Mouse (Mus musculus): Measurements from ENCODE around the gene Abcg8. TPM values are rescaled to one million over a fixed set of nuclear protein-coding genes. Genes with fewer than 3 reads are reported as not detected.

Gene Abcg8
- 0.04 TPM in 1 of 2 replicates, not detected in the other for total RNA-seq (2012; rRNA removed)
- not detected in 2 replicates for total RNA-seq (2014; rRNA removed)
- polyA plus RNA-seq (2012; ENCODE audit: insufficient read length, low read depth) = not detected in 2 replicates

DNA sequence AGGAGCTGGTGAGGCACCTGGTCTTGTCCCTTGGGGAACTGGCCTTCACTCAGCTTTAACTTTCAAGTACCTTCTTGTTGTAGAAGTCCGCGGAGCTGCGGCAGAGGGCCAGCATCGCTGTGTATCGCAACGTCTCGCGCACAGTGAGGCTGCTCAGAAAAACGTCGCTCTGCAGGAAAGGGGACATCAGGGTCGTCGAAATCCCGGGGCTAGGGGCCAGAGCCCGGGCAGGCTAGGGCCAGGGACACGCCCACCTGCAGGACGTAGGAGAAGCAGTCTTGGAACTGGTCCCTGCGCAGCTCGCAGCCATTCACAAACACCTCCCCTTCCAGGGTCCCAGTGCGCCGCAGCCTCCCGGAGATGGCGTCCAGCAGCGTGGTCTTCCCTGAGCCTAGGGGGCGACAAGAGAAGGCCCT, at the start of gene Abcg8:
Abcg8 (plus strand) TSS at position 352 of the 416 bp plus-strand sequence.
- dilution Hi-C loops (cut with MboI; ENCODE audit: extremely low pct_ligation_motif_present, extremely low pct_unique_long_range_greater_than_20kb, low sequenced_read_pairs) (no loop called here), in situ Hi-C loops (cut with MboI; ENCODE audit: low pct_ligation_motif_present, low pct_unique_long_range_greater_than_20kb, low sequenced_read_pairs) (no loop called here)
- H3K4me3 ChIP-seq (replicated peaks in 1 of 3; ENCODE audit: low read depth in 2 of 3, low read length in 2 of 3, poor library complexity in 1 of 3) = no peak within 1 kb of the TSS
- no peak within 1 kb of the TSS for H3K27ac ChIP-seq (ENCODE audit: insufficient read depth, low read depth)
- no peak within 1 kb of the TSS for H3K9ac ChIP-seq (ENCODE audit: insufficient read depth, low read depth)
- TF ChIP-seq ZKSCAN1 (IDR thresholded peaks at IDR 0.05; ENCODE audit: borderline replicate concordance, low read depth, low read length) (no peak), USF2 (conservative IDR thresholded peaks at IDR 0.05; ENCODE audit: low read depth, low read length) (no peak), TCF12 (IDR thresholded peaks at IDR 0.05; ENCODE audit: low read depth, low read length) (no peak), MEF2A (IDR thresholded peaks at IDR 0.05; ENCODE audit: borderline replicate concordance, low read depth, low read length) (no peak), MAFK (IDR thresholded peaks at IDR 0.05; ENCODE audit: insufficient replicate concordance, low read length) (no peak), ELF1 (IDR thresholded peaks at IDR 0.05; ENCODE audit: low read depth, low read length) (no peak), POLR2A (IDR thresholded peaks at IDR 0.05; ENCODE audit: low read depth, low read length) (no peak), UBTF (IDR thresholded peaks at IDR 0.05; ENCODE audit: low read depth, low read length) (no peak), ZC3H11A (IDR thresholded peaks at IDR 0.05; ENCODE audit: low read depth, low read length) (no peak), NELFE (IDR thresholded peaks at IDR 0.05; ENCODE audit: low read depth, low read length) (no peak), USF1 (IDR thresholded peaks at IDR 0.05; ENCODE audit: low read depth, low read length) (no peak), RCOR1 (conservative IDR thresholded peaks at IDR 0.05; ENCODE audit: low read depth, low read length) (no peak), MAZ (IDR thresholded peaks at IDR 0.05; ENCODE audit: low read depth, low read length) (no peak), PAX5 (IDR thresholded peaks at IDR 0.05; ENCODE audit: low read length) (no peak), ETS1 (conservative IDR thresholded peaks at IDR 0.05; ENCODE audit: low read depth, low read length) (no peak)
- H3K79me2 ChIP-seq (replicated peaks; ENCODE audit: control insufficient read depth, extremely low read depth, insufficient read depth, poor library complexity, severe bottlenecking) = no peaks in the 10 kb centered on the region
- H3K36me3 ChIP-seq (replicated peaks in 1 of 2; ENCODE audit: control insufficient read depth in 1 of 2, insufficient read depth in 1 of 2, low read length in 1 of 2) = no peaks in the 10 kb centered on the region
- peaks cover 6 to 16% of the 10 kb centered on the region in 2 experiments; a peak in 2 of 4 replicates for H3K4me1 ChIP-seq (ENCODE audit: control insufficient read depth in 1 of 2, insufficient read depth in 2 of 2)
- no peaks in the 10 kb centered on the region for H3K9me3 ChIP-seq (replicated peaks; ENCODE audit: low read length)
- H3K27me3 ChIP-seq (replicated peaks) = peaks cover 4% of the 10 kb centered on the region
- DNase-seq (ENCODE audit: extremely low read depth) = no peak
- no peak within 1 kb of the TSS; the same call in 1 of the 2 replicates for H3K4me2 ChIP-seq (ENCODE audit: insufficient read depth, low read depth, poor library complexity, severe bottlenecking)

DNA sequence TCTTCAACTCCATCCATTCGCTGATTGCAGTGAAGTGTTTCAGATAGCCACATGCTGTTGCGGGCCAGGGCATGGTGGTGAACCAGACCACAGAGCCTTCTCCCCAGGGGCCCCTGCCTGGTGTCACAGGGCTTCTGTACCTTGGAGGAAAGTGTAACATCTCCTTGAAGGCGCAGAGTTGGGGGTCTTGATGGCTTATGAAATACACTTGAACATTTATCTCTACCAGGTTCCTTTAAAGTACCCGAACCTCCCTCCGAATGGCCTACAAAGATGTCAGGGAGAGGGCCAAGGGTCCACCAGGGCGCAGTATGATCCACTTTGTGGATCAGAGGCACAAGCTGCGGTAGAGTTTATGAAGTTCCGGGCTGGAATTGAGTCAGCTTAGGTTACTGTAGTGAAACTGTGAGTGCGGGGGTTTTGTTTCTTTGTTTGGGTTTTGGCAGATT, 49.2 kb upstream of the Abcg8 start:
- Histone ChIP-seq H3K36me3 (replicated peaks in 1 of 2; ENCODE audit: control insufficient read depth in 1 of 2, insufficient read depth in 1 of 2, low read length in 1 of 2) (peaks cover 0 to 4% of the 10 kb centered on the region in 2 experiments), H3K9ac (ENCODE audit: insufficient read depth, low read depth) (peak overlapping the region; percentile 52), H3K4me3 (replicated peaks in 1 of 3; ENCODE audit: low read depth in 2 of 3, low read length in 2 of 3, poor library complexity in 1 of 3) (peak overlapping the region; percentile 66 to 86 (median 66)), H3K4me1 (ENCODE audit: control insufficient read depth in 1 of 2, insufficient read depth in 2 of 2) (peaks cover 3 to 6% of the 10 kb centered on the region in 2 experiments; a peak in 3 of 4 replicates), H3K4me2 (ENCODE audit: insufficient read depth, low read depth, poor library complexity, severe bottlenecking) (peak overlapping the region; percentile 62), H3K79me2 (replicated peaks; ENCODE audit: control insufficient read depth, extremely low read depth, insufficient read depth, poor library complexity, severe bottlenecking) (no peaks in the 10 kb centered on the region), H3K9me3 (replicated peaks; ENCODE audit: low read length) (peaks cover 7% of the 10 kb centered on the region), H3K27ac (ENCODE audit: insufficient read depth, low read depth) (peak overlapping the region; percentile 51; the same call in 1 of the 2 replicates), H3K27me3 (replicated peaks) (no peaks in the 10 kb centered on the region)
- dilution Hi-C loops (cut with MboI; ENCODE audit: extremely low pct_ligation_motif_present, extremely low pct_unique_long_range_greater_than_20kb, low sequenced_read_pairs) (no loop called here), in situ Hi-C loops (cut with MboI; ENCODE audit: low pct_ligation_motif_present, low pct_unique_long_range_greater_than_20kb, low sequenced_read_pairs) (no loop called here)
- DNase-seq (ENCODE audit: extremely low read depth) = peak; percentile 78
- TF ChIP-seq JUN (IDR thresholded peaks at IDR 0.05; ENCODE audit: insufficient read depth, low read depth, low read length) (peak; percentile 71), CTCF (conservative IDR thresholded peaks at IDR 0.05 in 1 of 2, IDR thresholded peaks at IDR 0.05 in 1 of 2; ENCODE audit: low read depth in 2 of 2, low read length in 2 of 2) (peak in 1 of 2 experiments; percentile 62; a peak in 2 of 4 replicates), MAFK (IDR thresholded peaks at IDR 0.05; ENCODE audit: insufficient replicate concordance, low read length) (peak; percentile 62; the same call in 1 of the 2 replicates), EP300 (IDR thresholded peaks at IDR 0.05; ENCODE audit: low read length) (peak; percentile 85), ETS1 (conservative IDR thresholded peaks at IDR 0.05; ENCODE audit: low read depth, low read length) (peak; percentile 76), MAX (IDR thresholded peaks at IDR 0.05; ENCODE audit: low read length) (no peak; the same call in 1 of the 2 replicates), SMC3 (IDR thresholded peaks at IDR 0.05; ENCODE audit: low read depth, low read length) (peak; percentile 42), GABPA (IDR thresholded peaks at IDR 0.05; ENCODE audit: insufficient replicate concordance, low read depth, low read length) (no peak), USF2 (conservative IDR thresholded peaks at IDR 0.05; ENCODE audit: low read depth, low read length) (no peak), MXI1 (IDR thresholded peaks at IDR 0.05; ENCODE audit: low read depth, low read length) (peak; percentile 5; the same call in 1 of the 2 replicates), ZMIZ1 (IDR thresholded peaks at IDR 0.05; ENCODE audit: low read depth, low read length) (no peak), ZKSCAN1 (IDR thresholded peaks at IDR 0.05; ENCODE audit: borderline replicate concordance, low read depth, low read length) (no peak), CHD1 (IDR thresholded peaks at IDR 0.05; ENCODE audit: low read depth, low read length) (0 out of 2 replicates have a peak, but pooled peaks have one; percentile 53), ELF1 (IDR thresholded peaks at IDR 0.05; ENCODE audit: low read depth, low read length) (peak; percentile 53; the same call in 1 of the 2 replicates), PAX5 (IDR thresholded peaks at IDR 0.05; ENCODE audit: low read length) (no peak), HCFC1 (IDR thresholded peaks at IDR 0.05; ENCODE audit: low read depth, low read length) (peak; percentile 44; the same call in 1 of the 2 replicates), USF1 (IDR thresholded peaks at IDR 0.05; ENCODE audit: low read depth, low read length) (no peak), TCF12 (IDR thresholded peaks at IDR 0.05; ENCODE audit: low read depth, low read length) (peak; percentile 51; the same call in 1 of the 2 replicates), NRF1 (IDR thresholded peaks at IDR 0.05; ENCODE audit: low read depth, low read length) (no peak), MEF2A (IDR thresholded peaks at IDR 0.05; ENCODE audit: borderline replicate concordance, low read depth, low read length) (peak; percentile 79), SIN3A (IDR thresholded peaks at IDR 0.05; ENCODE audit: low read length) (peak; percentile 81; the same call in 1 of the 2 replicates), E2F4 (IDR thresholded peaks at IDR 0.05; ENCODE audit: insufficient replicate concordance, low read depth, low read length) (no peak), UBTF (IDR thresholded peaks at IDR 0.05; ENCODE audit: low read depth, low read length) (no peak), POLR2AphosphoS2 (IDR thresholded peaks at IDR 0.05; ENCODE audit: low read depth, low read length) (no peak)
